Mouse (Mus musculus) olfactory bulb, adult 2 months (tissue): ENCODE data around the gene Acads. TPM values are rescaled to one million over a fixed set of nuclear protein-coding genes. Genes with fewer than 3 reads are reported as not detected.

Experiments
- H3K27ac ChIP-seq: fragments of 200-500 bp; 2 replicates; pipeline ENCODE4 v1.5.1; 2012; ENCODE audit warnings: low read depth, low read length; ENCODE audit not compliant: insufficient read depth
- H3K4me1 ChIP-seq: fragments of 200-500 bp; 2 replicates; pipeline ENCODE4 v1.6.1; 2012; ENCODE audit warnings: low read length; ENCODE audit not compliant: control insufficient read depth, insufficient read depth
- H3K4me3 ChIP-seq: fragments of 200-500 bp; 2 replicates; pipeline ENCODE4 v1.5.1; 2012; ENCODE audit warnings: mild to moderate bottlenecking, low read depth, low read length, moderate library complexity; ENCODE audit not compliant: insufficient read depth
- CTCF ChIP-seq: fragments of 200-500 bp; IDR thresholded peaks from 2 replicates; pipeline ENCODE4 v1.5.1; 2012; ENCODE audit warnings: low read depth, mild to moderate bottlenecking, low read length, moderate library complexity; ENCODE audit not compliant: insufficient read depth
- POLR2A ChIP-seq: fragments of 200-500 bp; IDR thresholded peaks from 2 replicates; pipeline ENCODE4 v1.6.1; 2012; ENCODE audit warnings: mild to moderate bottlenecking, low read depth, low read length, moderate library complexity; ENCODE audit not compliant: insufficient read depth
- WGBS: fragments of 180-500 bp; shearing (Covaris S2); methylation state at CpG from one replicate; pipeline ENCODE4 v1.1.7; 2018; 5-methylcytosine and 5-hydroxymethylcytosine counted together
- polyA plus RNA-seq: library from polyadenylated mRNA; stranded (reverse); fragments of >200 nt; gene quantifications from 2 replicates; pipeline ENCODE4 v1.2.4, GENCODE M21; 2012; ENCODE audit warnings: low replicate concordance; ENCODE audit not compliant: missing spikeins, insufficient read depth, insufficient read length

Gene Acads
- polyA plus RNA-seq, 1 experiment: not detected

DNA sequence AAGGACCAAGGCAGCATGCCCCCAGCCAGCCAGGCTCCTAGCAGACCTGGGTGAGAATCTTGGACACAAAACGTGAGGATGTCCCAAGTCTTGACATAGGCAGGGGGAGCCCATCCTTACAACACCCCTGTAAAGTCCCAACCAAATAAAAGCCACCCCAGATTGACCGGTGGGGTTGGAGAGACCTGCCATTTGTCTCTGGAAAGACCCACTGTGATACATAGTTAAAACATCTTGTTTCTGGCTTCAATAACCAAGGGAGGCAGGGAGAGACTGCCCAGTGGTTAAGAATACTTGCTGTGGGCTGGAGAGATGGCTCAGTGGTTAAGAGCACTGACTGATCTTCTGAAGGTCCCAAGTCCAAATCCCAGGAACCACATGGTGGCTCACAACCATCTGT, 16.9 kb downstream of the Acads start:
- TF ChIP-seq POLR2A (no peak), CTCF (no peak)

DNA sequence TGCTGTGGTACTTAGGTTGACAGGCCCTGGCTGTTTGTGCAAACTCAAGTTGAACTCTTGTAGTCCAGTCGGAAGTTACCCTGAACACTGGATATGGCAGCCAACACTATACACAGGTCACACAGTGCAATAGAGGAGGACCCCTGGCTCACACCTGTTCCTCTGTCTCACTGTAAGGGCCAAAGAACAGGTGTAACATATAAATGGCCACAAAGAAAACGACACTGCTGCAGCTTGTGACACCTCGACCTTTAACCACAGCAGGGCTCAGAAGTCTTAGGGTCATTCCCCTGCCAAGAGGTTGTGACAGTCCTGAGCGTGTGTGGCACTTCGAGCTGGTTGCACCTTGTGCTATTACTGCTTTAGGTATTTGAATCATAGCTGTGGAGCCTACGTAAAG, 18.7 kb downstream of the Acads start:
- TF ChIP-seq POLR2A (no peak), CTCF (no peak)
- 83% methylated on average over 6 of the region's 6 CpGs for WGBS
- no peak overlapping the region for H3K4me3 ChIP-seq
- peaks cover 10% of the 10 kb centered on the region for H3K4me1 ChIP-seq
- no peak overlapping the region for H3K27ac ChIP-seq

More for the DNA sequence above, 16.9 kb downstream of the Acads start:
- no peak overlapping the region for H3K27ac ChIP-seq
- WGBS: 95% methylated on average over 2 of the region's 2 CpGs
- no peak overlapping the region for H3K4me3 ChIP-seq
- peaks cover 10% of the 10 kb centered on the region for H3K4me1 ChIP-seq

DNA sequence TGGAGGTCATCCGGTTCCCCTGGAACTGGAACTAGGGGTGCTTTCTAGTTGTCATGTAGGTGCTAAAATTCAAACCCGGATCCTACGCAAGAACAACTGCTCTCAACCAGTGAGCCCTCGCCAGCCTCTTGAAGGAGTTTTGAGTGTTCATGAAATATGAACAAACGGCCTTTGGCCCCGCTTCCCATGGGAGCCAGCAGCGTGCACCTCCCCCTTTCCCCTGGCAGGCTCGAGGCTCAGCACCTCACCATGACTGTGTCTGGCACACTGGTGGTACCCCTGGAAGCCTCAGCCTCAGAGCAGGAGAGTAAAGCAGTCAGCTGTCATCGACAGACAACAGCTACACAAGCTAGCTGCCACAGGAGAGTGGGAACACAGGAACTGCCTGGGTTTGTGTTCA, 19.2 kb downstream of the Acads start:
- WGBS: 83% methylated on average over 9 of the region's 9 CpGs
- TF ChIP-seq POLR2A (no peak), CTCF (no peak)
- H3K27ac ChIP-seq: no peak overlapping the region
- peaks cover 10% of the 10 kb centered on the region for H3K4me1 ChIP-seq
- H3K4me3 ChIP-seq: no peak overlapping the region

DNA sequence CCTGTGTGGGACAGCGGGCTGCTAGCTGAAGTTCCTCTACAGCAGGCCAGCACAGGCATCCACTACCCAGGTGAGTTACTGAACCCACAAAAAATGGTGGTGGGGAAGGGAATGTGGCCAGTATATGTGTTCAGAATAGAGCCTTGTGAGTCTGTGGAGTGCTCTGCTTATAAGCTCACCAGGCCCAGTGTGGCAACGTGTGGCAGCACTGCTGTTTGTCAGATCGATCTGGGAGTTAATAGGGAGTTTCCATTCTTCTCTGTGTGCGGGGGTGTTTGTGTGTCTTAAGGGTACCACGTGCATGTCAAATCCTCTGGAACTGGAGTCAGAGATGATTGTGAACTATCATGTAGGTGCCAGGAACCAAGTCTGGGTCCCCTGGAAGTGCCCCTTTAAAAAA, 19.6 kb downstream of the Acads start:
- H3K27ac ChIP-seq: no peak overlapping the region
- no peak for TF ChIP-seq CTCF
- H3K4me1 ChIP-seq: peaks cover 10% of the 10 kb centered on the region
- WGBS: 53% methylated on average over 5 of the region's 5 CpGs
- H3K4me3 ChIP-seq: no peak overlapping the region

DNA sequence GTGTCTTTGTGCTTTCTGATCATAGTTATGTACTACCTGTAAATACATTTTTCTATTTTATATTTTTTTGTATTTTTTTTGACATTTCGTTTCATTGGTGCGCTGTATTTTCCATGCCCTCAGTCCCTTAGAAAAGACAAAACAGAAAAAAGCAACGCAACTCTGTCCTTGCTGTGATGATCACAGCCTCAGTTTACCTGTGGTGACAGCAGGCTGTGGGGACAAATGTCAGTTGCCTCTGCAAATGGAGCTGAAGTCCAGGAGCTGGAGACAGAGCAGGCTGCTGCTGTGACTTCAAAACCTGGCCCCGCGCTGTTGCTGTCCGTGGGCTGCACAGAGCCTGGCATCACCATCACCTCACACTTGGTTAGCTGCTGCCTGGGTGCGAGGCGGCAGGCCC, 21.0 kb downstream of the Acads start, which contains the start of gene Gm10401:
Gene Gm10401 (minus strand): TSS at position 101 of the 400 bp plus-strand sequence.
- Histone ChIP-seq H3K4me1 (peaks cover 10% of the 10 kb centered on the region), H3K27ac (no peak within 1 kb of the TSS), H3K4me3 (no peak within 1 kb of the TSS)
- TF ChIP-seq CTCF (no peak), POLR2A (no peak)
- 94% methylated on average over 8 of the region's 8 CpGs for WGBS

DNA sequence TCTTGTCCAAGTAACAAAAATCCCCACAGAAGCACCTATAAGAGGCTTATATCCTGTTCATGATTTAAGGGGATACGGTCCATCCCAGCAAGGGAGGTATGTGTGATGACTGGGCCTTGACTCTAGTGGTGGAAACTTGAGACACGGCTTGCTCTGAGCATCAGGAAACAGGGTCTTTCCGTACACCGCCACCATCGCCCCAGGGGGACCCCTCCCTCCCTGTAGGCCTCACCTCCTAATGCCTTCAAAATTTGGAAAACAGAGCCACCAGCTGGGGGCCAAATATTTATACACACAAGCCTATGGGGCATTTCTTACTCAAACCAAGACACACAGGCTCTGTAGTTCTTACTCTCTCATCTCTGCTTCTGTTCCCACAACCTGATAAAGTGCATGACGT, 27.4 kb downstream of the Acads start:
- TF ChIP-seq POLR2A: no peak
- TF ChIP-seq CTCF: no peak
- Histone ChIP-seq H3K4me1 (peaks cover 4% of the 10 kb centered on the region), H3K27ac (no peak overlapping the region), H3K4me3 (no peak overlapping the region)
- WGBS: 83% methylated on average over 6 of the region's 6 CpGs

DNA sequence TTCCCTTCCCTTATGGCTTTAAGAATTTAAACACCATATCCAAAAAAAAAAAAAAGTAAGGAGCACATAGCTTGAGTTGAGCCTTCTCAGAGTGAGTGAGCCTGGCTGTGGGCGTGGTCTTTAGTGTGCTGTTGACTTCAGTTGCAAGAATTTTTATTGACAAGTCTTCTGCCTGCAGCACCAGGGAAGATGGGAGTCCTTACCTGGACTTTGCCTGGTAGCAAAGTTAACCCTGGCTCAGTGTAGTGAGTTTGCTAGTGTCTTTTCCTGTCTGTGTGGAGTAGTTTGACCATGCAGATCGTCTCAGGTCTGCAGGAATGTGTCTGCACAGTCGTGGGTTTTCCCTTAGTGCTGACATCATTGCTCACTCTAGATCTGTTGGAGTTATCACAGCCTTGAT, 28.1 kb downstream of the Acads start:
- 77% methylated on average over 3 of the region's 3 CpGs for WGBS
- TF ChIP-seq POLR2A (no peak), CTCF (no peak)

DNA sequence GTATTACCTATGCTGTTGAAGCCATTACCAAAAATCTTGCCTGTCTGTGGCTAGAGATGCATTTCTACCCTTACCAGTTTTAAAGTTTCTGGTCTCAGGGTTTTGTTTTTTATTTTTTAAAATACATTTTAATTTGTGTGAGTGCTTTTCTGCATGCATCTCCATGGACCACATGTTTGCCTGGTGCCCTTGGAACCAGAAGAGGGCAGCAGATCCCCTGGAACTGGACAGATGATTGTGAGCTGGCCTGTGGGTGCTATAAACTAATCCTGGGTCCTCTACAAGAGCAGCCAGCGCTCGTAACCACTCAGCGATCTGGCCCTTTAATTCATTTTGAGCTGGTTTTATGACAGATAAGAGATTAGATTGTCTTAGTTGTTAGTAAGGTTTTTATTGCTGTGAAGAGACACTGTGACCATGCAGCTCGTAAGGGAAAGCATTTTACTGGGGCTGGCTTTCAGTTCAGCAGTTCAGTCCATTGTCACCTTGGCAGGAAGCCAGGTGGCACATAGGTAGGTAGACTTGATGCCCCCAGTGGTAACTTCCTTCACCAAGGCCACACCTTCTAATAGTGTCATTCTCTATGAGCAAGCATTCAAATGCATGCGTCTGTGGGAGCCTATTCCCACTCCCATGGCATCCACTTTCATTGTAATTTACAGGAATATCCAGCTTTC, 29.4 kb downstream of the Acads start:
- peaks cover 4% of the 10 kb centered on the region for H3K4me1 ChIP-seq
- 92% methylated on average over 5 of the region's 5 CpGs for WGBS
- H3K27ac ChIP-seq: no peak overlapping the region
- H3K4me3 ChIP-seq: no peak overlapping the region
- TF ChIP-seq CTCF: no peak
- no peak for TF ChIP-seq POLR2A

More for the DNA sequence above, 28.1 kb downstream of the Acads start:
- H3K27ac ChIP-seq: no peak overlapping the region
- peaks cover 4% of the 10 kb centered on the region for H3K4me1 ChIP-seq
- no peak overlapping the region for H3K4me3 ChIP-seq

DNA sequence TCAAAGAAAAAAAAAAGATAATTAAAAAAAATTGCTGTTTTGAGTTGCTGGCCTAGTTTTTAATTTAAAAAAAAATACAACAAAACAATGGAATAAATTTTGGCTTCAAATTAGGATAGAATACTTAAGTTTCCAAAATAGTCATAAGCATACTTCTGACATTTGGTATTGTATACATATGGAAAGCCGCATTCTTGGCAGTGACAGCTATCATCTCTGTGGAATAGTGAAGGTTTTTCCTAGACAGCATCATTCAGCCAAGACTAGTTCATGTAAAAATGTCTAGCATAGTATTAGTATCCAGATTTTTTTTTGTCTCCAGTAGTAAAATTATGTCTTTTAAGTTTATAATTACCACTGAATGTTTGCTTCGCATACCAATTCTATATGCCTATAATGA, 33.5 kb downstream of the Acads start:
- no peaks in the 10 kb centered on the region for H3K4me1 ChIP-seq
- WGBS: 94% methylated on average over 2 of the region's 2 CpGs
- TF ChIP-seq POLR2A: no peak
- TF ChIP-seq CTCF: no peak
- no peak overlapping the region for H3K27ac ChIP-seq
- no peak overlapping the region for H3K4me3 ChIP-seq
